ENCODE assay signal across 17 mouse cellular contexts in the genomic region with DNA sequence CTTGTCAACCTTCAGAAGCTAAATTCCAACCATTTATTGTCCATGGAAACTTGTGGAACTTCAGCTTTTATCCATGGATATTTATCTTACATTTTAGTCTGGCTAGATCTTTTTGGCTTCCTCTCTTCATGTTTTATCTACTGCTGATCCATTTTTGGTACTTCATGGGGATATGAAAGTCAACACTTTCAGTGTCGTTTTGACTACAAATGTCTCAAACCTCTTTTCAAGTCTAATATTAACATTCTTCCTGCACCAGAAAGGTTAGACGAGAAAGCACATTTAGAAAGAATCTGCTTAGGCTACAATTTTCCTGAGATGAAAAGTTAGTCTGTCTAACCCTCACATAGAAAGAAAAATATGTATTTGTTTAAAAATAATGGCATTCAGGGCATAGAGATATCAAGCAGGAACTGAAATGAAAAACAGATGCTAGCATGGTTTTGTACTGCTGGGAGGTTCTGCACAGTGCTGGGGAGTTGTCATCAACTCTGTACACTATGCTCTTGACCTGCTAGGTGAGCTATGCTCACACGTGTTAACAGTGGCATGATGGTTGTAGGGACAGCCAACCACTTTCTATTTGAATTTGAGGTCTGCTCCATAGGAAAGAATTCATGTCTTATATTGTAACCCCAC.
"Had no signal": no experiment of that assay in that cellular context is flagged by ENCODE, and none has a peak within 500 bp of the region (broad histone marks: within the 10 kb centered on the region; RNA-seq: fewer than 3 reads in every experiment).

No protein-coding gene starts in this region.

- H3K27ac ChIP-seq: lung, embryonic 15.5 days; macrophage; midbrain, embryonic 13.5 days; midbrain, embryonic 15.5 days; neural tube, embryonic 12.5 days; stomach, embryonic 15.5 days; stomach, postnatal 0 days had no signal

- H3K9ac ChIP-seq: lung, embryonic 15.5 days; midbrain, embryonic 13.5 days; midbrain, embryonic 15.5 days; neural tube, embryonic 12.5 days; stomach, embryonic 15.5 days had no signal

- H3K36me3 ChIP-seq: lung, embryonic 15.5 days; midbrain, embryonic 13.5 days; midbrain, embryonic 15.5 days; neural tube, embryonic 12.5 days; stomach, embryonic 15.5 days had no signal

- H3K4me1 ChIP-seq: lung, embryonic 15.5 days; megakaryocyte, embryonic 14.5 days; midbrain, embryonic 15.5 days; neural tube, embryonic 12.5 days; stomach, embryonic 15.5 days had no signal

- DNase-seq: lung, adult 2 months; lung, postnatal 14 days; lung, postnatal 36 days; right cerebral cortex, postnatal 14 days; thymus, adult 2 months; thymus, postnatal 14 days; thymus, postnatal 36 days had no signal

- H3K4me2 ChIP-seq: lung, embryonic 15.5 days; midbrain, embryonic 11.5 days; midbrain, embryonic 13.5 days; midbrain, embryonic 15.5 days; neural tube, embryonic 12.5 days; stomach, embryonic 15.5 days had no signal

- H3K4me3 ChIP-seq: lung, embryonic 15.5 days; megakaryocyte, embryonic 14.5 days; midbrain, embryonic 13.5 days; midbrain, embryonic 15.5 days; neural tube, embryonic 12.5 days; stomach, embryonic 15.5 days had no signal

- H3K27me3 ChIP-seq: lung, embryonic 15.5 days; megakaryocyte, embryonic 14.5 days; midbrain, embryonic 13.5 days; midbrain, embryonic 15.5 days; neural tube, embryonic 12.5 days; stomach, embryonic 15.5 days had no signal

- H3K9me3 ChIP-seq: lung, embryonic 15.5 days; midbrain, embryonic 13.5 days; midbrain, embryonic 15.5 days; neural tube, embryonic 12.5 days; stomach, embryonic 15.5 days had no signal

- ATAC-seq: lung, postnatal 0 days; midbrain, embryonic 13.5 days; midbrain, embryonic 15.5 days had no signal
